In genomic region chr5:103677894-103678293, GRCm38 (mm10) we compare ENCODE assay signal across 26 mouse cellular contexts. TPM values are rescaled to one million over a fixed set of nuclear protein-coding genes. Genes with fewer than 3 reads are reported as not detected.
"Had no signal": no experiment of that assay in that cellular context is flagged by ENCODE, and none has a peak within 500 bp of the region (broad histone marks: within the 10 kb centered on the region; RNA-seq: fewer than 3 reads in every experiment).

No protein-coding gene starts in this region.

- DNase-seq: gastrocnemius, postnatal 25 days; heart, adult 18-20 months; heart, postnatal 10 days; heart, postnatal 4 days; kidney, adult 2 months; kidney, adult 9 months; kidney, postnatal 36 days; liver; liver, embryonic 13.5 days; liver, postnatal 0 days had no signal

- H3K4me1 ChIP-seq: heart, embryonic 10.5 days; heart, embryonic 12.5 days; hindbrain, embryonic 10.5 days; hindbrain, embryonic 12.5 days; intestine, embryonic 15.5 days; limb, embryonic 12.5 days; liver, embryonic 13.5 days; liver, embryonic 15.5 days had no signal

- H3K36me3 ChIP-seq: heart, embryonic 10.5 days; heart, embryonic 12.5 days; hindbrain, embryonic 10.5 days; hindbrain, embryonic 12.5 days; intestine, embryonic 15.5 days; limb, embryonic 10.5 days; limb, embryonic 12.5 days; liver, embryonic 13.5 days; liver, embryonic 15.5 days had no signal

- H3K9me3 ChIP-seq: heart, embryonic 10.5 days; heart, embryonic 12.5 days; hindbrain, embryonic 10.5 days; hindbrain, embryonic 12.5 days; intestine, embryonic 15.5 days; limb, embryonic 10.5 days; limb, embryonic 12.5 days; liver, embryonic 13.5 days; liver, embryonic 15.5 days had no signal

- H3K4me3 ChIP-seq: heart, embryonic 10.5 days; heart, embryonic 12.5 days; hindbrain, embryonic 10.5 days; hindbrain, embryonic 12.5 days; intestine, embryonic 15.5 days; layer of hippocampus, adult 2 months; left cerebral cortex, adult 2 months; limb, embryonic 10.5 days; limb, embryonic 12.5 days; liver, embryonic 13.5 days; liver, embryonic 15.5 days had no signal

- ATAC-seq: hindbrain, embryonic 16.5 days; inflammation-experienced regulatory T-cells, adult 6 months; intestine, embryonic 15.5 days; intestine, postnatal 0 days; liver, postnatal 0 days had no signal

- H3K27ac ChIP-seq: heart, embryonic 10.5 days; hindbrain, embryonic 10.5 days; hindbrain, embryonic 12.5 days; hindbrain, embryonic 14.5 days; intestine, embryonic 15.5 days; layer of hippocampus, adult 2 months; left cerebral cortex, adult 2 months; limb, embryonic 10.5 days; limb, embryonic 12.5 days; liver, embryonic 13.5 days; liver, embryonic 15.5 days had no signal

- H3K27me3 ChIP-seq: heart, embryonic 12.5 days; hindbrain, embryonic 12.5 days; intestine, embryonic 15.5 days; limb, embryonic 12.5 days; liver, embryonic 15.5 days had no signal

- H3K9ac ChIP-seq: heart, embryonic 12.5 days; hindbrain, embryonic 12.5 days; hindbrain, embryonic 14.5 days; intestine, embryonic 15.5 days; limb, embryonic 12.5 days; liver, embryonic 13.5 days; liver, embryonic 15.5 days; liver, postnatal 0 days had no signal

- H3K4me2 ChIP-seq: heart, embryonic 12.5 days; hindbrain, embryonic 12.5 days; hindbrain, embryonic 14.5 days; intestine, embryonic 15.5 days; limb, embryonic 12.5 days; liver, embryonic 11.5 days; liver, embryonic 13.5 days; liver, embryonic 15.5 days had no signal

RNA-seq across cellular contexts. Expression of gene 1700016H13Rik, which starts 22.1 kb away (rescaled TPM):
- polyA plus RNA-seq: frontal cortex, adult 2 months; heart, embryonic 10.5 days; hindbrain, embryonic 12.5 days; inflammation-experienced regulatory T-cells, adult 6 months; kidney, adult 2 months; liver, embryonic 15.5 days; liver, postnatal 0 days had no signal

RNA-seq across cellular contexts. Expression of gene Slc10a6, which starts 48.7 kb away (rescaled TPM):
- polyA plus RNA-seq: limb, embryonic 10.5 days; liver, embryonic 13.5 days; liver, embryonic 15.5 days had no signal
